Mouse (Mus musculus): Measurements from ENCODE around the gene Scgb1c1.

Gene Scgb1c1

DNA sequence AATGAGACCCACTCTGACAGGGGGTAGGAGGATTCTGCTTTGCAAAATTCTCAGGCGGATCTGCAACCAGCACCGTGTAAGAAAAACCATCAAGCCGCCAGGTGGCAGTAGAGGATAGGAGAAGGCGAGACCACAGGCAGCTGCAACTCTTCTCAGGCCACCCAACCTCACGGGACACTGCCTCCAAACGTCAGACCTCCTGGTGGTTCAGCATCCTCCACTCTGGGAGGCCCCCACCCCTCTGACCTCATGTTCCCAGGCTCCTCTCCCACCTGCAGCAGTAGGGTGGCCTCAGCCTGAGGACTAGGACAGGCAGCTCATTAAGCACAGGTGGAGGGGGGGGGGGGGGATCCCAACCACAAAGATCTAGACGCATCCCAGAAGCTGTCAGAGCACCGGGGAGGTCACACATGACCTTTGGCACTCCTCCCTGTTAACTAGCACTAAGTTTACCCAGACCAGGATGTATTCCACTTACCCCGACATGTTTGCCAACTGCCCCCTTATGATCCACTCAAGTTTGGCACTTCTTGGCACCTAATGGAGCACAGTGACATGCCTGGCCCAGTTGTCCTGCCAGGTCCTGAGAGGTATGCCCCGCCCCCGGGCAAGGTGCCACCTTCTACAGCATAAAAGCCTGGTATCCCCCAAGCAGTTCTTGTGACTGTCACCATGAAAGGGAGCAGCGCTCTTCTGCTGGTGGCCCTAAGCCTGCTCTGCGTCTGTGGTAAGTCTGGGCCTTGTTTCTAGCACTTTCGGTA, at the start of gene Scgb1c1:
Scgb1c1 (plus strand) TSS at position 643 of the 761 bp plus-strand sequence.
- in situ Hi-C loops (cut with MboI, MseI): loop anchor here (5.0 kb wide), 2 partner anchors 57 to 212 kb away; partner anchors contain the start of gene Cox8b

- in situ Hi-C loops (cut with MboI, MseI): loop anchor here (10.0 kb wide), 2 partner anchors 723 to 903 kb away; partner anchors contain the start of gene Kndc1
Observed at GRCm38 (mm10) chr7:140797619-140798018, 47.7 kb upstream of the Scgb1c1 start.

DNA sequence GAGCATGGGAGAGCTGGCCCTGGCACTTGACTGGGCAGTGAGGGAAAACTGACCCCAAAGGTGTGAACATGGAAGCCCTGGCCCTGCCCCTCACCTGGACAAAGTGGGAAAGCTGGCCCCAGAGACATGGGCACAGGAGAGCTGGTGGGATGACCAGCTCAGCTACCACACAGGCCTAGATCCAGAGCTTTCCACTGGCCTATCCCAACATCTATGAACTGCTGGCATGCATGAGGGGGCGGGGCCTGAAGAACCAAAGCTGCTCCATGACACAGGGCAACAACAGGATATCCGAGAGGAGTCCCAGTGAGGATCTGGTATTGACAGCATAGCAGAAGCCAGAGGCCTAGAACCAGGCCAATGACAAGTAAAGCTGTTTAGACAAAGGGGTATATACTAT, 47.1 kb upstream of the Scgb1c1 start:
- in situ Hi-C loops (cut with MboI, MseI): loop anchor here (10.0 kb wide), 2 partner anchors 723 to 903 kb away; partner anchors contain the start of gene Kndc1

DNA sequence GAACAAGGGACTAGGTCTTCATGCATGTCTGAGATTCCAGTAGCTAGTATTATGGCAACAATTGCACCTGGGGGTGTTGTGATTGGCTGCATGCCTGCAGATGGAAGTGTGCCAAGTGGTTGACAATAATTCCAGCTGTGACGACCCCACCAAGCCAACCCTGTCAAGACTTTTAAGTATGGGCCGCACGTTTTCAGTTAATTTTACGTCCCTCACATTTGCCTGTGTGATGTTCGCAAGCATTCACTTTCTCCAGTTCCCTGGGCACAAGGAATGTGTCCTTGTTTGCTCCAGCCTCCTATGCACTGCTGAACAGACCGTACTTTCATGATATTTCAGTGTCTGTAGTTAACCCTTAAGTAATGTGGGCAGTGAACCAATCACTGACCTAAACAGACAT, 42.7 kb upstream of the Scgb1c1 start:
- in situ Hi-C loops (cut with MboI, MseI): no loop called here

GRCm38 (mm10) chr7:140805704-140806103, 39.6 kb upstream of the Scgb1c1 start:
- in situ Hi-C loops (cut with MboI, MseI): no loop called here

- in situ Hi-C loops (cut with MboI, MseI): loop anchor here (5.0 kb wide), 1 partner anchor 633 kb away; no protein-coding TSS in a partner anchor
Observed at GRCm38 (mm10) chr7:140810496-140810895, 34.9 kb upstream of the Scgb1c1 start.

- in situ Hi-C loops (cut with MboI, MseI): loop anchor here (5.0 kb wide), 1 partner anchor 634 kb away; no protein-coding TSS in a partner anchor
Observed at GRCm38 (mm10) chr7:140811714-140812113, 33.6 kb upstream of the Scgb1c1 start.

GRCm38 (mm10) chr7:140812850-140813249, 32.5 kb upstream of the Scgb1c1 start:
- in situ Hi-C loops (cut with MboI, MseI): loop anchor here (5.0 kb wide), 1 partner anchor 636 kb away; no protein-coding TSS in a partner anchor

DNA sequence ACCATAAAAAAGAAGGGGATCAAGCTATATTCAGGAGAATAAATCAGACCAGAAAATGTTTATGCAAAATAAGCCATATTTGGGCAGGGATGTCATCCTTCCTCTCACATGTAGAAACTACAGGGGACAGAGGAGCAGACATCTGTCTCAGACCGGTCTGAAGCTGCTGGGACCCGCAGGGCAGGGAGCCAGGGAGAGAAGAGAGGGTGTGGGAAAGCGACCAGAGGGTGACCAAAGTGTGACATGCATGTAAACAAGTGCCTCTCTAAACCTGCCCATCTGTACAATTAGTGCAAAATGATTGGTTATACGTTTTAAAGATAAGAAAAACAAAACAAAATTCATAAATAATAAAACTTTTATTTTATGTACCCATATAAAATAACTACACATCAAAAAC, 25.2 kb upstream of the Scgb1c1 start:
- in situ Hi-C loops (cut with MboI, MseI): no loop called here

DNA sequence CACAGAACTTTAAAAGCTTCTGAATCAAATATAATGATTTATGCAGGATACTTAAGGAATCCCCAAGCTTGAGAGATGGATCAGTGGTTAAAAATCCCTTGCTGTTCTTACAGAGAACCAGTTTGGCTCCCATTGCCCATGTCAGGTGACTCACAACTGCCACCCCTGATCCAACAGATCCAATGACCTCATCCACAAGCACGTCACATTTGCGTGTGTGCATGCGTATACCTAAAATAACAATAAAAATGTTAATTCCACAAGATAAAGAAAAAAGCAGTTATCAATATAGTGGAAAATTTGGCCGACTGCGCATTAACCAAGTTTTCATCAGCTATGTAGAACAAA, 24.1 kb upstream of the Scgb1c1 start:
- in situ Hi-C loops (cut with MboI, MseI): no loop called here

- in situ Hi-C loops (cut with MboI, MseI): no loop called here
Observed at GRCm38 (mm10) chr7:140821653-140822329, 23.6 kb upstream of the Scgb1c1 start, which contains the start of gene Zfp941. Gene Zfp941 (minus strand): TSS chr7:140822178.

- in situ Hi-C loops (cut with MboI, MseI): no loop called here
Observed at GRCm38 (mm10) chr7:140822731-140823130, 22.6 kb upstream of the Scgb1c1 start.

GRCm38 (mm10) chr7:140828171-140828881, 17.0 kb upstream of the Scgb1c1 start:
- in situ Hi-C loops (cut with MboI, MseI): no loop called here

DNA sequence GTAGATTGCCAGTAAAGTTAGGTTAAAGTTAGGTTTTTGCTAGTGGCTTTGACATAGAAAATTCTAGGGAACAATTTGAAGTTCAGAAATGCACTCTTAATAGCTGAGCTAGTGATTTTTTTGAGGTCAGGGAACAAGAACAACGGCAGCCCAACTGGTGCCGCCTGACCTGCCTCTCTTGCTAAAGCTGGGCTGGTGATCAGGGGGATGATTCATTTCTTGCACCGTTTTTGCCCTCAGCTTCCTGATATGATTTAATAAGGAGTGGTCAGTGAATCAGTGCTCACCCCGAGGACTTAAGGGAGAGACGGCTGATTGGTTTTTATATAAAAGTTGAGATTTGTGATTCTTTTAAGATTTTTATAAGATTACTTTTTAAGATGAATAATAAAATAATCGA, 13.9 kb upstream of the Scgb1c1 start:
- in situ Hi-C loops (cut with MboI, MseI): no loop called here

GRCm38 (mm10) chr7:140833341-140833740, 12.0 kb upstream of the Scgb1c1 start:
- in situ Hi-C loops (cut with MboI, MseI): no loop called here

- in situ Hi-C loops (cut with MboI, MseI): no loop called here
Observed at GRCm38 (mm10) chr7:140834968-140835757, 10.2 kb upstream of the Scgb1c1 start, which contains the start of gene Urah. Gene Urah (plus strand): TSS chr7:140835018.

DNA sequence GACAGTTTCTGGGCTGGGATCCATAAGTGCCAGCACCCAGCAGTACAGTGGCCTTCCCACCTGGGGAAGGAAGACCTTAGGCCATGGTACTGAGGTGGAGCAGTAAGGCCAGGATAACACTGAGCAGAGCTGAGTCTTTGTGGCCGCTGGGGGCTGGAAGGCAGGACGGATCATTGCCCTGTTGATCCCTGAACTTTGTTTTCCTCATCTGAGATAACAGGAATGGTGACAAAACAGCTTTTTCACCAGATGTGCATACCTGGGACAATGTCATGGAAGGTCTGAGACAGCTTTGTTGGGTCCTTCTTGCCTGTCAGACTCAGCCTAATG, 9.6 kb upstream of the Scgb1c1 start:
- in situ Hi-C loops (cut with MboI, MseI): no loop called here

GRCm38 (mm10) chr7:140836243-140837115, 8.9 kb upstream of the Scgb1c1 start:
- in situ Hi-C loops (cut with MboI, MseI): no loop called here

GRCm38 (mm10) chr7:140839556-140839955, 5.8 kb upstream of the Scgb1c1 start:
- in situ Hi-C loops (cut with MboI, MseI): no loop called here
